Mouse (Mus musculus) erythroblast, embryonic 14.5 days (primary cell): ENCODE results near the gene Ppfibp1. TPM values are rescaled to one million over a fixed set of nuclear protein-coding genes. Genes with fewer than 3 reads are reported as not detected.
"Not testable (repeated sequence)": the region's sequence is repeated elsewhere in the genome, so short reads cannot be mapped to it uniquely, and the experiment has no call there.

Source experiments
- H3K27me3 ChIP-seq: 2 replicates; pipeline ENCODE4 v1.6.1; 2012; ENCODE audit warnings: inconsistent platforms; ENCODE audit not compliant: control insufficient read depth
- H3K36me3 ChIP-seq: 2 replicates; pipeline ENCODE4 v1.6.1; 2012; ENCODE audit warnings: mild to moderate bottlenecking, inconsistent platforms; ENCODE audit not compliant: control insufficient read depth
- H3K4me1 ChIP-seq: 2 replicates; pipeline ENCODE4 v1.6.1; 2012; ENCODE audit warnings: inconsistent platforms; ENCODE audit not compliant: control insufficient read depth
- H3K4me3 ChIP-seq: replicated peaks from 2 replicates; pipeline ENCODE3; 2012; ENCODE audit warnings: moderate library complexity, mild to moderate bottlenecking, inconsistent platforms
- H3K9me3 ChIP-seq: 2 replicates; pipeline ENCODE4 v1.6.1; 2012; ENCODE audit warnings: low read length, inconsistent platforms, mixed read lengths; ENCODE audit not compliant: control insufficient read depth
- GATA1 ChIP-seq: IDR thresholded peaks from 2 replicates; pipeline ENCODE4 v1.6.1; 2012; ENCODE audit warnings: low read length, inconsistent platforms, mixed read lengths
- TAL1 ChIP-seq: IDR thresholded peaks from 3 replicates; pipeline ENCODE4 v1.6.1; 2012; ENCODE audit warnings: low read length, inconsistent platforms, mixed read lengths
- polyA plus RNA-seq: library from polyadenylated mRNA; stranded (reverse); fragments of >175 nt; gene quantifications from 2 replicates; pipeline ENCODE4 v1.2.3, GENCODE M21; 2012

Gene Ppfibp1
- polyA plus RNA-seq, 1 experiment: not detected

DNA sequence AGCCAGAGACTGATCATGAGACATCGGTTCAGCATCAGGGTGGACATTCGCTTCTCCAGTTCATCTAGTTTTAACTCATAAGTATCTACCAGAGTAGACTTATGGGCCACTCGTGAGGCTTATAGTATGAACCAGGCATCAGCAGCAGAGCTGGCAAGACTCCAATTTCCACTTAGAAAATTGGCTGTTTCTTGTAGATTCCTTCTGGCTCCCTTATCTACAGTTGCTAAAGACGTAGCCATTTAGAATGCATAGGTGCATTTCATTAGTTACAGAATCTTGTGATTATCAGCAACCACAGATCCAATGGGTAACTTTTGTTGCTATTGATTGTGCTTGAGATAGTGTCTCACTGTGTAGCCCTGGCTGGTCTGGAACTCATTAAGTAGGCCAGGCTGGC, 35.5 kb upstream of the Ppfibp1 start:
- no peaks in the 10 kb centered on the region for H3K27me3 ChIP-seq
- H3K4me3 ChIP-seq: no peak overlapping the region
- H3K4me1 ChIP-seq: peaks cover 29% of the 10 kb centered on the region
- no peak for TF ChIP-seq GATA1
- no peak for TF ChIP-seq TAL1
- peaks cover 2% of the 10 kb centered on the region for H3K9me3 ChIP-seq
- H3K36me3 ChIP-seq: no peaks in the 10 kb centered on the region

DNA sequence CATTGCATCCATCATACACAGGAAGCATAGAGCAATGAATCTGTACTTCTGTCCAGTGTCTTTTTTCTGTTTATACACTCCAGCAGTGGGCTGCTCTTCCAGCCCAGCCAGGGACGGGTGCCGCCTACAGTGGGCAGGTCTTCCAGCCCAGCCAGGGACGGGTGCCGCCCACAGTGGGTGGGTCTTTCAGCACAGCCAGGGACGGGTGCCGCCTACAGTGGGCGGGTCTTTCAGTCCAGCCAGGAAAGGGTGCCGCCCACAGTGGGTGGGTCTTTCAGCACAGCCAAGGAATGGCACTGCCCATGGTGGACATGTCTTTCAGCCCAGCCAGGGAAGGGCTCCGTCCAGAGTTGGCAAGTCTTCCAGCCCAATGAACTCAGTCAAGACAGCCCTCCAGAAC, 33.1 kb upstream of the Ppfibp1 start:
- H3K9me3 ChIP-seq: peaks cover 2% of the 10 kb centered on the region
- no peak overlapping the region for H3K4me3 ChIP-seq
- H3K36me3 ChIP-seq: no peaks in the 10 kb centered on the region
- no peaks in the 10 kb centered on the region for H3K27me3 ChIP-seq
- no peak for TF ChIP-seq GATA1
- no peak for TF ChIP-seq TAL1
- H3K4me1 ChIP-seq: peaks cover 20% of the 10 kb centered on the region

DNA sequence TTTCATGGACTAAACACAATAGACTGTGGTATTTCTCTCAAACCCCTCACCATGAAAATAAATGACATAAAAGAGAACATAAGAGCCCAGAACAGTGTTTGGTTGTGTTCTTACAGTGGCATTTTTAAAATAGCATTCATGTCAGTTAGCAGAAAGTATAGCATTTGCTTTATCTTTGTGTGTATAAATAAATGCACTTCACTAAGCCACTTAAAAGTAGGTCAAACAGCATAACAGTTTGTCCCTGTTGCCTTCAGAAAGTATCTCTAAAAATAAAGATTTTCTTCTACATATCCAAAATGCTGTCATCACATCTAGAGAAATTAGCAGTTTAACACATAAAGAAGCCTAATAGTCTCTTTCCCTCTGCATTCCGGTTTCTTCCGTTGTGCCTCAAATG, 30.9 kb upstream of the Ppfibp1 start:
- no peaks in the 10 kb centered on the region for H3K36me3 ChIP-seq
- no peak overlapping the region for H3K4me3 ChIP-seq
- peaks cover 2% of the 10 kb centered on the region for H3K9me3 ChIP-seq
- H3K4me1 ChIP-seq: peaks cover 15% of the 10 kb centered on the region
- no peak for TF ChIP-seq TAL1
- no peak for TF ChIP-seq GATA1
- no peaks in the 10 kb centered on the region for H3K27me3 ChIP-seq

DNA sequence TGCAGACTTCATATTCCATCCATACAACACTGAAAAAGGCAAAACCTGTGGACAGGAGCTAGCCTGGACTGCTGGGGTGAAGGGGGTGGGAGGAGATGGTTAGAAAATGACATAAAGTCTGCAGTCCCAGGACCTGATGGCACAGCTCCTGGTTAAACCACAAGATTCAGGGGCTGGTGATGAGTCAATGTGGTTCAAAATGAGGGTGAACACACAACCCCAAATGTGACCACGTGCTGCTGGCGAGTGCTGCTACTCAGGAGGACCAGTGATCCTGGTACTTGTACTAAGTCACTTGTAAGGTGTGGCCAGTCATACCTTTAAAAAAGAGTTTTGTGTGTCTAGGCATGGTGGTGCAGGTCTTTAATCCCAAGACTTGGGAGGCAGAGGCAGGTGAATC, 25.1 kb upstream of the Ppfibp1 start:
- TF ChIP-seq TAL1: no peak
- H3K36me3 ChIP-seq: no peaks in the 10 kb centered on the region
- H3K27me3 ChIP-seq: no peaks in the 10 kb centered on the region
- no peaks in the 10 kb centered on the region for H3K4me1 ChIP-seq
- no peaks in the 10 kb centered on the region for H3K9me3 ChIP-seq
- H3K4me3 ChIP-seq: no peak overlapping the region

- H3K36me3 ChIP-seq, H3K27me3 ChIP-seq, H3K4me1 ChIP-seq, H3K9me3 ChIP-seq, H3K4me3 ChIP-seq: not testable (repeated sequence)
Measured at GRCm38 (mm10) chr6:146864370-146864769, 23.9 kb upstream of the Ppfibp1 start.

GRCm38 (mm10) chr6:146865701-146866100, 22.6 kb upstream of the Ppfibp1 start:
- Histone ChIP-seq H3K27me3 (no peaks in the 10 kb centered on the region), H3K36me3 (no peaks in the 10 kb centered on the region), H3K4me1 (no peaks in the 10 kb centered on the region), H3K9me3 (no peaks in the 10 kb centered on the region), H3K4me3 (no peak overlapping the region)
- no peak for TF ChIP-seq GATA1

DNA sequence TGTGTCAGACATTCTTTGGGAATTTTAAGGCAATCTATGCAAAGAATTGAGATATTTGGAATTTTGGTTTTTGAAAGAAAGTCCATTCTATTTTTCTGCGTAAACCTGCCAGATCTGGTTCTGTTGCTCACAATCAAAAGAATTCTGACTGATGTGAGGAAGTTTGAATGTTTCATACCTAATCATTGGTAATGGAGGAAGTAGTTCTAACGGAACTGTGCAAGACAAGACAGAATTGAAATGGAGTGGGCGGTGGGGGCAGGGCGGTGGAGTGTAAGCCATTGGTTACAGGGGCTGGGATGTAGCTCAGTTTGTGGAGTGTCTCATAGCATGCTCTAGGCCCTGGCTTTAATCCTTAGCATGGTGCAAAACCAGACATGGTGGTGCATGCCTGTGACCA, 16.3 kb upstream of the Ppfibp1 start:
- no peak for TF ChIP-seq GATA1
- TF ChIP-seq TAL1: no peak
- no peaks in the 10 kb centered on the region for H3K36me3 ChIP-seq
- no peak overlapping the region for H3K4me3 ChIP-seq
- no peaks in the 10 kb centered on the region for H3K4me1 ChIP-seq
- H3K27me3 ChIP-seq: no peaks in the 10 kb centered on the region
- peaks cover 4% of the 10 kb centered on the region for H3K9me3 ChIP-seq

GRCm38 (mm10) chr6:146874415-146874814, 13.9 kb upstream of the Ppfibp1 start:
- Histone ChIP-seq H3K27me3 (no peaks in the 10 kb centered on the region), H3K4me1 (no peaks in the 10 kb centered on the region), H3K36me3 (no peaks in the 10 kb centered on the region), H3K4me3 (no peak overlapping the region), H3K9me3 (peaks cover 10% of the 10 kb centered on the region)
- TF ChIP-seq GATA1: no peak
- no peak for TF ChIP-seq TAL1

DNA sequence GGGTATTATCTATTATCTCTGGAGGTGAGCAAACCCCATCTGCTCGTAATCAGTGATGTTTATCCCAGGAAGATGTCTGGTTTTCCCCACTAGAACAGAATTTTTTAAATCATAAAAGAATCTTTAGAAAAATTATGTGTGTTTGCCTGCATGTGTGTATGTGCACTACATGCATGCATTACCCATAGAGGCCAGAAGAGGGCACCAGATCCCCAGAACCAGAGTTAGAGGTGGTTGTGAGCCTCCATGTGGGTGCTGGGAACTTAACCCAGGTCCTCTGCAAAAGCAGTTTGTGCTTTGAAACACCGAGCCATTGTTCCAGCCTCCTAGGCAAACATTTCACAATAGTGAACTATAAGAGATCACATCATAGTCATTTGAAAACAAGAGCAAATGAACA, 11.5 kb upstream of the Ppfibp1 start:
- Histone ChIP-seq H3K4me1 (no peaks in the 10 kb centered on the region), H3K9me3 (peaks cover 10% of the 10 kb centered on the region), H3K36me3 (no peaks in the 10 kb centered on the region), H3K27me3 (no peaks in the 10 kb centered on the region), H3K4me3 (no peak overlapping the region)
- TF ChIP-seq GATA1 (no peak), TAL1 (no peak)

GRCm38 (mm10) chr6:146877425-146878045, 10.8 kb upstream of the Ppfibp1 start:
- Histone ChIP-seq H3K4me3 (no peak overlapping the region), H3K36me3 (no peaks in the 10 kb centered on the region), H3K27me3 (no peaks in the 10 kb centered on the region), H3K9me3 (peaks cover 10% of the 10 kb centered on the region), H3K4me1 (no peaks in the 10 kb centered on the region)
- TF ChIP-seq GATA1: no peak
- no peak for TF ChIP-seq TAL1
